Mouse (Mus musculus) layer of hippocampus, adult 9-11 months (tissue): ENCODE measurements around the gene Slc25a38.
A peak's percentile ranks its signal among the peaks of the same experiment; 100 is the strongest.
"Not testable (repeated sequence)": the region's sequence is repeated elsewhere in the genome, so short reads cannot be mapped to it uniquely, and the experiment has no call there.

Experiments used
- DNase-seq: peaks from one replicate; pipeline ENCODE4 v3.0.0; 2022

The Slc25a38 gene

GRCm38 (mm10) chr9:120108953-120109352 lies 1.2 kb upstream of the Slc25a38 start:
- not testable (repeated sequence) for DNase-seq

DNA sequence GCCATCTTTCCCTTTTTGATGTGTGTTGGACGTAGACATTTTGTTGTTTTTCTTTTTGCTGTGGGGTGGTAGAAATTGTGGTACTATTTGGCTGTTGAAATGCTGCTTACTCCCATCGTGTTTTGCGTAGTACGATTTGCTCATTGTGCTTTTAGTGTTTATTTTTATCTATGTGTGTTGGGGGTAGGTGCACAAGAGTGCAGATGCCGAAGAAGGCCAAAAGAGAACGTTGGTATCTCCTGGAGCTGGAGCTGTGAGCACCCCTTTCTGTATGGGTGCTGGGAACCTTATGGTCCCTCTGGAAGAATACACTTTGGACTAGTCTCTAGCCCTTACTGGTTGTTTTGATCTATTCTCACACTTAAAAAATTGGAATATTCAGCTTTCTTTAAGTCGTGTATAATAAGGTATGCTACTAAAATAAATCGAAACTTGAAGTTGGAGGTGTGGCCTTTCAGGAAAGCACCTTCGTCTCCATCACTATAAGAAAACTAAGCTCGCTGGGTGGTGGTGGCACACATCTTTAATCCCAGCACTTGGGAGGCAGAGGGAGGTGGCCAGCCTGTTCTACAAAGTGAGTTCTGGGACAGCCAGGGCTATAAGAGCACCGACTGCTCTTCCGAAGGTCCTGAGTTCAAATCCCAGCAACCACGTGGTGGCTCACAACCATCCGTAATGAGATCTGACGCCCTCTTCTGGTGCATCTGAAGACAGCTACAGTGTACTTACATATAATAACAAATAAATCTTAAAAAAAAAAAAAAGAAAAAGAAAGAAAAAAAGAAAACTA lies 1.2 kb downstream of the Slc25a38 start:
- no peak for DNase-seq

- DNase-seq = no peak
Observed at GRCm38 (mm10) chr9:120112472-120112871, 2.3 kb downstream of the Slc25a38 start.

- DNase-seq = no peak
Observed at GRCm38 (mm10) chr9:120113456-120113855, 3.3 kb downstream of the Slc25a38 start.

DNA sequence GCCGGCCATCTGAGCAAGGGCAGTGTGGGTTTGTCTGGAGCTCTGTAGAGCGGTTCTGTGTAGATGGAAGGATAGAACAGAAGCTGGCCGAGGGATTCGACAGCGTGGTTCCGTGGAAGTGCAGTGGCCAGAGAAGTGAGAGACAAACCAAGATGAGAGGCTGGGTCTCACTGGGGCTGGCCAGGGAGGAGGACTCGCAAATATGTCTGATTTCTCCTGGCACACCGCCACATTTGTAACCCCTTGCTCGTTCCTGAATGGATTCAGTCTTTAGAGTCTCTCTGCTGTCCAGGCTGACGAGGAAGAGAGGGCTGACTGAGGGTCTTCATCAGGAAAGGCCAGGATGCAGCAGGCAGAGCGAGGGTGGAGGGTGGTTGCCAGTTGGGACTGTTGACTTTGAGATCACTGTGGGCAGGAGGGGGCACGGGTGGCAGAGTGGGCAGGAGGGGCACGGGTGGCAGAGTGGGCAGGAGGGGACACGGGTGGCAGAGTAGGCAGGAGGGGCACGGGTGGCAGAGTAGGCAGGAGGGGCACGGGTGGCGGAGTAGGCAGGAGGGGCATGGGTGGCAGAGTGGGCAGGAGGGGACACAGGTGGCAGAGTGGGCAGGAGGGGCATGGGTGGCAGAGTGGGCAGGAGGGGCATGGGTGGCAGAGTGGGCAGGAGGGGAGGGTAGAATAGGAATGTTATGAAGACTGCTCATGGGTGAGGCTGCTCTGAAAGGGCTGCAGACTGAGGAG lies 4.0 kb downstream of the Slc25a38 start:
- no peak for DNase-seq

GRCm38 (mm10) chr9:120114789-120115151 lies 4.6 kb downstream of the Slc25a38 start:
- no peak for DNase-seq

DNA sequence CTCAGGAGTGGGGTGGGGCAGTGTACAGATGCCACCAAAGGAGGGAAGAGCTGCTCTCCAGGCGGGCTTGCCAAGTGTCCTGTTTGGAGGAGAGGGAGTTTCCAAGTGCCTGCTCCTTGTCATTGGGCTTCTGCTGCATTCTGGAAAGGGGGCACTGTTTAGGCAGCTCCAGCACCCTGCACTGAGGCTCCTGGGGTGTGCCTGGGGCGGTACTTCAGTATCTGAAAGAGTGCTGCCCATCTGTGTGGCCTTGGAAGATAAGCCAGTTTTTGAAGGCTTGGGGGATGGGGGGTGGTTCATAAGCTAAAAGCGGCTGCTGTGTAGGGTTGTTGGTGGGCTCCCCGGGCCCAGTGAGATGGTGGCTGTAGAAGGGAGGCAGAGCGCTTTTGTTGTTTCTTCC lies 5.4 kb downstream of the Slc25a38 start:
- no peak for DNase-seq

DNA sequence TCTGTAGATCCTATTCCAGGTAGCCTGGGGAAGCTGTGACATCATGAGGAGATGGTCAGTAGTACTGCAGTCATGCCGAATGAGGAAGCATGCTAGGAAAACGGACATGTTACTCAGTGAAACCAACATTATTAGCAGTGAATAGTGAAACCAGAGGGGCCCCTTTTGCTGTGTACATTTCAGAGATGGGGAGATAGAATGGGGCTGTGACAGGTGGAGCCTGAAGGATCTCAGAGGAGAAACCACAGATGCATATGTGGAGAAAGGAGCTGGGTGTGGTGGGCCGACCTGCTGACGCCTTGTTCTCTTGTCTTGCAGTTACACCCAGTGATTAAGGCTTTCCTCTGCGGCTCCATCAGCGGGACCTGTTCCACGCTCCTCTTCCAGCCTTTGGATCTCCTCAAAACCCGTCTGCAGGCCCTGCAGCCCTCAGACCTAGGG lies 6.0 kb downstream of the Slc25a38 start:
- DNase-seq = peak; percentile 47

DNA sequence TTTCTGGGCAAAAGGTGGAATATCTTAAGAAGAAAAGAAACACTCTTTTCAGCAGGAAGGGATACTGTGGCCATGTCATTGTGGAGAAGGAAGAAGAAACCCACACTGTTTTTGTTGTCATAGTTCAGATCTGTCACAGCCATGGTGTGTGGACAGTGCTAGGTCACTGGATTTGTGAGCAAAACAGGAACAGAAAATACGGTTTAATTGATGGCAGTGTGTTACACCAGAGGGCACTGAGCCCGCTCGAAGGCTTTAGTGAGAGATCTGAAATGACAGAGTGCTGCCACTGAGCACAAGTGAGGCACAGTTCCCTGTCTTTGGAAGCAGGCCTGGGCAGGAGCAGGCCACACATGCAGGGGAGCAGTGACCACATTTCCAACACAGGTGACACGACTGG lies 8.0 kb downstream of the Slc25a38 start:
- no peak for DNase-seq

DNA sequence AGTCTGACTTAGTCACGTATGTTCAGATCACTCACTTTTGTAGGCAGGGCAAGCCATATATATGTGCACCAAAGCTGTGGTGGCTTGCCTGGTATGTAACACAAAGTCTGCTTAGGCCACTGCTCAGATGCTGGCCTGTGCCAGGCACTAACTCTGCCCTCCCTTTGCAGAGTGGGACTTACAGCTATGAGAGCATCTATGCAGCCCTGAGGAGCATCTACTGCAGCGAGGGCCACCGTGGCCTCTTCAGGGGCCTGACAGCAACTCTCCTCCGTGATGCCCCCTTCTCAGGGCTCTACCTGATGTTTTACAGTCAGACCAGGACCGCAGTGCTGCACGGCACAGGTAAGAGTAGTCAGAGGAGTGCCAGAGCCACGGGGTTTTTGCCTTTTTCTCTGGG lies 10.3 kb downstream of the Slc25a38 start:
- no peak for DNase-seq

DNA sequence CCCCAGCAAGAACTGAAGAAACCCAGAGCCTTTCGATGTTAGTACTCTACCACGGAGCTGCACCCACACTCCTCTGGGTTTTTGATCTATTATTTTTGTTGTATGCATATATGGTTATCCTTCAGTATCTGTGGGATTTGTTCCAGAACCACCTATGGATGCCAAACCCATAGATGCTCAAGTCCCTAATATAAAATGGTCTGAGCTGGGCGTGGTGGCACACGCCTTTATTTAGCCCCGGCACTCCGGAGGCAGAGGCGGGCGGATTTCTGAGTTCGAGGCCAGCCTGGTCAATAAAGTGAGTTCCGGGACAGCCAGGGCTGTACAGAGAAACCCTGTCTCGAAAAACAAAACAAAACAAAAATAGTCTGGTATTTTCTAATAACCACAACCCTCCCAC lies 16.7 kb downstream of the Slc25a38 start:
- no peak for DNase-seq

- DNase-seq = peak; percentile 97
Observed at GRCm38 (mm10) chr9:120127538-120128251, 17.5 kb downstream of the Slc25a38 start, which contains the start of gene Rpsa. Rpsa (plus strand) TSS chr9:120127689.

DNA sequence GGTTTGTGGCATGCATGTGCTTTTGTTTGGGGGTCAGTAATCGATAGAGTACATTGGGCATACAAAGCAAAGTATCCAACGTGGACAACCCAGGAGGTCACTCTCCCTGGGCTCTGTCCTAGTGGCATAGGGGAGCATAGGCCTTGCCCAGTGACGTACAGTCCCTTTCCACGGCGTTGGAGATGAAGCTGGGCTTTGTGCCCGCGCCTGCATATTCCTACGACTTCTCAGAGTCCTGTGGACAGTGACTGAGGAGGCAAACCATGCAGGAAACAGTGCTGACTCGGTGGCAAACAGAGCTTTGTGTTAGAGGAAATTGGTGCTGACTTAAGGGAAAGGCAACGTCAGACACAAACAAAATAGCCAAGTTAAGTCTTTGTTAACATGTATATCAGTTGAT lies 19.1 kb downstream of the Slc25a38 start:
- no peak for DNase-seq

GRCm38 (mm10) chr9:120131784-120132288 lies 21.7 kb downstream of the Slc25a38 start:
- no peak for DNase-seq

- no peak for DNase-seq
Observed at GRCm38 (mm10) chr9:120132980-120133754, 23.0 kb downstream of the Slc25a38 start.

DNA sequence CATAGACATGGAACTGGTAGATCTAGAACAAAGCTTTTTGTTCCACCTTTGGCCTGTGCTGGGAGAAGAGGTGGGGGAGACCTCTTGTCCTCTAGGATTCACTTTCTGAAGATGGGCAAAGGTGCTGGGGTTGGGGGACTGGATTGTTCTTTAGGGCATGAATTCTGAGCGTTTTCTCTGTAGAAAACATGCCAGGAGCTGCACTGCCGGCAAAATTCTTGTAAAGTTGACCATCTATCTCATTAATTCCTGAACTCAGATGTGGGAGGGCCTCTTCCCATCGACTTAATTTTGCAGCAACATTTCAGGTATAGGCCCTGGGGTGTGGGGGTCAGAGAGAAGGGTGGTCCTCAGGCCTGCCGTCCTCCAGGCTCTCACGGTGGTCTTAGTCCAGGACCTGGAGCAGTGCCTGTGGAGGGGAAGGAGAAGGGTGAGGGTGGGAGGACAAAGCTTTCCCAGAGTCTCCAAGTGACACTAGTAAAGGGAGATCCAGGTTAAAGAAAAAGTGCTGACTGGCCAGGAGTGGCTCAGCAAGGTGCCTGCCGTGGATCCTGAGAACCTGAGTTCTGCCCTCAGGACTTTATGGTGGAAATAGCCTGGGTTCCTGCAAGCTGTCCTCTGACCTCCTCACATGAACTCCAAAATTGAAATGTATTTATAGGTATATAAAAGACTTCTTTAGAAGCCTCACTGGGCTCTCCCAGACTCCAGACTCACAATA lies 23.7 kb downstream of the Slc25a38 start:
- no peak for DNase-seq

DNA sequence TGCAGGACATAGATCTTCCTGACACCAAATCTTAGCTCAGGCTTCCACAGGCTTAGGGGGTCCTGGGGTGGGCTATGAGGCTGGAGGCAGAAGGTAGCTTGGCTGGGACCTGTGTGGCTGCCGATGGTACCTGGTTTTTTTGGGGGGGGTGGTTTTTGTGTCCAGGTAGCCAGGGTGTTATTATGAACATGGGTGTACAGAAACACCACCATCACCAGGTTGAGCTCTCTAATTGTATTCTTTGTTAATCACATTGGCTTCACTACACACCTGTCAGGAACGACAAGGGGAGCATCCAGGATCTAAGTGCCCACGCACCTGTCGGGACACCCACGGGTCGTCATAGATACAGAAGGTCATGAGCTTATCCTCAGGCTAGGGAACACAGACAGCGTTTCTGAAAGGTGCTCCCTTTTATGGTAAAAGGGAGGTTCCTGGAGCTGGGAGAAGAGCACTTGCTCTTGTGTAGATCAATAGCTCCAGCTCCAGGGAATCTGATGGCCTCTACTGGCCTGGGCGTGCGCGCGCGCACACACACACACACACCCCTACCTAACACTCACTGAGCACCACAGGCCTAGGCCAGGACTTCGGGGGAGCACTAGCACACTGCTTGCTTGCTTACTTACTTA lies 24.5 kb downstream of the Slc25a38 start:
- no peak for DNase-seq

GRCm38 (mm10) chr9:120135454-120135853 lies 25.3 kb downstream of the Slc25a38 start:
- no peak for DNase-seq

DNA sequence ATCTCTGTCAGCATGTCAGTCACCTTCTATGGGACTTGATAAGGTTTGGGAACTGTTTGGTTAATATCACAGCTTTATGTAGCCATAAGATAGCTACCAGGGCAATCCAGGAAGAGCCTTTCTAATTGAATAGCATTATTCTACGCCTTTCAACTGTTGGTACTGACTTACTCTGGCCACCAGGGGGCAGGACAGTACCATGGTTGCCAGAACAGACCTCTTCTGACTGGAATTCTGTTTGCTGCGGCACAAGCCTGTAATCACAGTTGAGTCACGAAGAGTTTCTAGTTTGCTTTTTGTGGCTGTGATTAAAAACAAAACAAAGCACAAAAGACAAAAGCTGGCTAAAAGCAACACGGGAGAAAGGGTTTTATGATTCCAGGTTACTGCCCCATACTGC lies 30.5 kb downstream of the Slc25a38 start:
- peak; percentile 56 for DNase-seq

- peak; percentile 78 for DNase-seq
Observed at GRCm38 (mm10) chr9:120144474-120144873, 34.3 kb downstream of the Slc25a38 start.

DNA sequence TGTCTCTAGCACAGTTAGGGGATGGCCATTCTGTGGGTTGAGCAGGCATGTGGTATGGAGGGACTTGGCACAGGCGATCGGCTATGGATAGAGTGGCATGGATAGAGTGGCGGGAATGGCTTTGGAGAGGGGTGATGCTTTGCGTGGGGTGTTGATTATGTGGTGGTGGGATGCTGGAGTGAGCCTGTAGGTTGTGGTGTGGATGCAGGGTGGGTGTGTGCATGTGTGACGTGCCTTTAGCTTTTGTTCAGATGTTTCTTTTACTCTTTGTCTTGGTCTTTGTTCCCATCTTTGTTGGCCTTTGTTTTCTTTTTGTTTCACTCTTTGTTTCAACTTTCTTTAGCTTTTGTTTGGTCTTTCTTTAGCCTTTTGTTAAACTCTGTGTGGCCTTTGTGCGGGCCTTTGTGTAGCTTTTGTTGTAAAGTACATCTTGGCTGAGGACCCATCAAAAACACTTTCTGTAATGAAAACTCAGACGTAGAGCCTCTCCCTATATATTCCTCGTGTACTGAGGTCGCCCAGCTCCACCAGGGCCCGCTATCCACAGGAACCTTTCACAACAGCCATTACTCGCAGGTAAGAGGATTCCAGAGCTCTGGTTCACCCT lies 39.2 kb downstream of the Slc25a38 start, which contains the start of gene Mobp:
TSS of gene Mobp (plus strand) at position 486 of the 607 bp plus-strand sequence.
- DNase-seq = peak; percentile 61
